Mouse (Mus musculus) effector memory CD4-positive, alpha-beta T cell, adult 7 months (primary cell): Measurements from ENCODE around the gene Ccdc158. TPM values are rescaled to one million over a fixed set of nuclear protein-coding genes. Genes with fewer than 3 reads are reported as not detected.

Experiments
- polyA plus RNA-seq: library from polyadenylated mRNA; unstranded; fragments of 100-300 nt; shearing (Covaris generic); gene quantifications from one replicate; pipeline ENCODE4 v1.2.1, GENCODE M21; 2017

The Ccdc158 gene
- not detected for polyA plus RNA-seq

GRCm38 (mm10) chr5:92674859-92675573 is at the start of gene Ccdc158:
TSS of gene Ccdc158 (minus strand) at chr5:92675271.

GRCm38 (mm10) chr5:92683351-92683807 is 8.3 kb upstream of the Ccdc158 start, which contains the start of gene Shroom3:
TSS of gene Shroom3 (plus strand) at chr5:92683435.

GRCm38 (mm10) chr5:92602691-92603690 is 72.1 kb downstream of the Ccdc158 start, which contains the start of gene Stbd1:
TSS of gene Stbd1 (plus strand) at chr5:92603041.

Other genes with a start within 250 kb of the Ccdc158 start
- gene Nup54, start 240.1 kb downstream of the Ccdc158 start, polyA plus RNA-seq: 44.4 TPM
- 22.7 TPM for gene Scarb2, start 168.4 kb downstream of the Ccdc158 start, polyA plus RNA-seq
- gene Fam47e, start 120.2 kb downstream of the Ccdc158 start, polyA plus RNA-seq: not detected
- not detected for gene Stbd1, start 72.2 kb downstream of the Ccdc158 start, polyA plus RNA-seq
- 0.26 TPM for gene Shroom3, start 8.2 kb upstream of the Ccdc158 start, polyA plus RNA-seq